Mouse (Mus musculus) regulatory T cell (primary cell): ENCODE data around the gene Gm11114.

Experiments
- in situ Hi-C: fragments of 300-600 bp; cut with MboI, MseI; formaldehyde crosslinking; loops from one replicate; pipeline ENCODE4 v1.15.1; 2025; ENCODE audit warnings: high pct_unique_total_duplicates

Gm11114 gene

GRCm38 (mm10) chr9:85312473-85312872 is at the start of gene Gm11114:
Gene Gm11114 (plus strand): TSS chr9:85312773.
- in situ Hi-C loops = no loop called here

GRCm38 (mm10) chr9:85266847-85267246 is 45.7 kb upstream of the Gm11114 start:
- in situ Hi-C loops = no loop called here

- in situ Hi-C loops = no loop called here
These were observed 38.5 kb upstream of the Gm11114 start for GRCm38 (mm10) chr9:85274114-85274513.

GRCm38 (mm10) chr9:85302849-85303248 is 9.7 kb upstream of the Gm11114 start:
- in situ Hi-C loops = no loop called here

GRCm38 (mm10) chr9:85303378-85303777 is 9.2 kb upstream of the Gm11114 start:
- in situ Hi-C loops = no loop called here

GRCm38 (mm10) chr9:85316122-85316521 is 3.5 kb downstream of the Gm11114 start:
- in situ Hi-C loops = no loop called here

GRCm38 (mm10) chr9:85320167-85320951 is 7.8 kb downstream of the Gm11114 start:
- in situ Hi-C loops = loop anchor here (10.0 kb wide), 3 partner anchors 386 to 1516 kb away; partner anchors contain the start of gene Elovl4

- in situ Hi-C loops = loop anchor here (10.0 kb wide), 3 partner anchors 390 to 1520 kb away; partner anchors contain the start of gene Elovl4
These were observed 11.7 kb downstream of the Gm11114 start for GRCm38 (mm10) chr9:85324158-85324875.

GRCm38 (mm10) chr9:85325201-85325868 is 12.8 kb downstream of the Gm11114 start:
- in situ Hi-C loops = loop anchor here (10.0 to 25.0 kb wide), 5 partner anchors 262 to 1521 kb away; partner anchors contain the start of gene Elovl4

GRCm38 (mm10) chr9:85326292-85327241 is 14.0 kb downstream of the Gm11114 start:
- in situ Hi-C loops = loop anchor here (10.0 to 25.0 kb wide), 5 partner anchors 261 to 1522 kb away; partner anchors contain the start of gene Elovl4

- in situ Hi-C loops = loop anchor here (10.0 to 25.0 kb wide), 5 partner anchors 260 to 1523 kb away; partner anchors contain the start of gene Elovl4
These were observed 15.0 kb downstream of the Gm11114 start, which contains the start of gene Tent5a for GRCm38 (mm10) chr9:85327242-85328211. Gene Tent5a (minus strand): TSS chr9:85327348.

GRCm38 (mm10) chr9:85328259-85328658 is 15.7 kb downstream of the Gm11114 start:
- in situ Hi-C loops = loop anchor here (10.0 to 25.0 kb wide), 5 partner anchors 259 to 1523 kb away; partner anchors contain the start of gene Elovl4

- in situ Hi-C loops = loop anchor here (25.0 kb wide), 2 partner anchors 256 to 869 kb away; no protein-coding TSS in a partner anchor
These were observed 18.9 kb downstream of the Gm11114 start for GRCm38 (mm10) chr9:85331521-85331920.

- in situ Hi-C loops = loop anchor here (25.0 kb wide), 2 partner anchors 251 to 874 kb away; no protein-coding TSS in a partner anchor
These were observed 23.5 kb downstream of the Gm11114 start for GRCm38 (mm10) chr9:85336046-85336445.

- in situ Hi-C loops = loop anchor here (25.0 kb wide), 2 partner anchors 247 to 878 kb away; no protein-coding TSS in a partner anchor
These were observed 27.7 kb downstream of the Gm11114 start for GRCm38 (mm10) chr9:85340303-85340702.

GRCm38 (mm10) chr9:85342892-85343785 is 30.6 kb downstream of the Gm11114 start:
- in situ Hi-C loops = loop anchor here (25.0 kb wide), 2 partner anchors 244 to 881 kb away; no protein-coding TSS in a partner anchor

- in situ Hi-C loops = loop anchor here (25.0 kb wide), 2 partner anchors 239 to 886 kb away; no protein-coding TSS in a partner anchor
These were observed 35.4 kb downstream of the Gm11114 start for GRCm38 (mm10) chr9:85347823-85348523.
